Mouse (Mus musculus) embryonic facial prominence, embryonic 14.5 days (tissue): ENCODE measurements around the gene Rnf4. TPM values are rescaled to one million over a fixed set of nuclear protein-coding genes. Genes with fewer than 3 reads are reported as not detected.

Experiments
- ATAC-seq: fragments of 200-750 bp; cut with Nextera tagmentation; 2 replicates; pipeline ENCODE4 v1.8.0; 2017; ENCODE audit warnings: low read depth, moderate number of reproducible peaks, moderate TSS enrichment
- DNase-seq: peaks from one replicate; pipeline ENCODE4 v3.0.0-alpha.2; 2015; ENCODE audit warnings: low spot score
- H3K27ac ChIP-seq: fragments of 300-500 bp; sonication (generic); replicated peaks from 2 replicates; pipeline ENCODE4 v1.5.1; 2014; ENCODE audit warnings: low read depth, mild to moderate bottlenecking, low read length, moderate library complexity
- H3K27me3 ChIP-seq: fragments of 300-500 bp; sonication (generic); replicated peaks from 2 replicates; pipeline ENCODE4 v1.6.1; 2014; ENCODE audit warnings: low read length; ENCODE audit not compliant: control insufficient read depth, insufficient read depth
- H3K36me3 ChIP-seq: fragments of 300-500 bp; sonication (generic); 2 replicates; pipeline ENCODE4 v1.6.1; 2014; ENCODE audit warnings: low read length, mixed read lengths; ENCODE audit not compliant: control insufficient read depth, insufficient read depth
- H3K4me1 ChIP-seq: fragments of 300-500 bp; sonication (generic); 2 replicates; pipeline ENCODE4 v1.6.1; 2014; ENCODE audit warnings: antibody characterized with exemption, low read length; ENCODE audit not compliant: control insufficient read depth, insufficient read depth
- H3K4me2 ChIP-seq: fragments of 300-500 bp; sonication (generic); 2 replicates; pipeline ENCODE4 v1.6.1; 2014; ENCODE audit warnings: low read depth, mild to moderate bottlenecking, low read length, moderate library complexity, mixed read lengths
- H3K4me3 ChIP-seq: fragments of 300-500 bp; sonication (generic); 2 replicates; pipeline ENCODE4 v1.5.1; 2014; ENCODE audit warnings: low read depth, mild to moderate bottlenecking, low read length
- H3K9ac ChIP-seq: fragments of 300-500 bp; sonication (generic); 2 replicates; pipeline ENCODE4 v1.6.1; 2014; ENCODE audit warnings: low read depth, mild to moderate bottlenecking, low read length, moderate library complexity, mixed read lengths
- H3K9me3 ChIP-seq: fragments of 300-500 bp; sonication (generic); 2 replicates; pipeline ENCODE4 v1.6.1; 2016; ENCODE audit warnings: low read length; ENCODE audit not compliant: control insufficient read depth
- WGBS: fragments of 180-500 bp; shearing (Covaris S2); extraction: QIAGEN DNeasy Blood & Tissue Kit; methylation state at CpG from one replicate; pipeline ENCODE4 v1.1.7; 2014; 5-methylcytosine and 5-hydroxymethylcytosine counted together
- polyA plus RNA-seq: library from polyadenylated mRNA; unstranded; fragments of >200 nt; fragmentation: Nextera tagmentation; extraction: Ambion mirVana; gene quantifications from 2 replicates; pipeline ENCODE4 v1.2.1, GENCODE M21; 2014

Rnf4 gene
- polyA plus RNA-seq, 1 experiment from 2014 or later: 147 TPM

GRCm38 (mm10) chr5:34295141-34295540 is 40.9 kb upstream of the Rnf4 start:
- no peaks in the 10 kb centered on the region for H3K4me1 ChIP-seq
- H3K27ac ChIP-seq: no peak overlapping the region
- no peaks in the 10 kb centered on the region for H3K27me3 ChIP-seq
- no peak overlapping the region for H3K4me2 ChIP-seq
- ATAC-seq (no peak), DNase-seq (no peak)
- H3K36me3 ChIP-seq: no peaks in the 10 kb centered on the region
- H3K9ac ChIP-seq: no peak overlapping the region
- H3K9me3 ChIP-seq: no peaks in the 10 kb centered on the region
- no peak overlapping the region for H3K4me3 ChIP-seq
- no CpG with 5 or more reads among the region's 2 CpGs for WGBS

- Histone ChIP-seq H3K4me1 (no peaks in the 10 kb centered on the region), H3K9ac (no peak overlapping the region), H3K4me3 (no peak overlapping the region), H3K36me3 (no peaks in the 10 kb centered on the region), H3K9me3 (no peaks in the 10 kb centered on the region), H3K4me2 (no peak overlapping the region), H3K27ac (no peak overlapping the region), H3K27me3 (no peaks in the 10 kb centered on the region)
- no peak for ATAC-seq
- WGBS: 39% methylated on average over 4 of the region's 4 CpGs
- no peak for DNase-seq
Measured at GRCm38 (mm10) chr5:34298061-34298460, 38.0 kb upstream of the Rnf4 start.

- no peak for DNase-seq
- no peak overlapping the region for H3K27ac ChIP-seq
- H3K4me3 ChIP-seq: no peak overlapping the region
- no peaks in the 10 kb centered on the region for H3K27me3 ChIP-seq
- no peak overlapping the region for H3K9ac ChIP-seq
- no peak overlapping the region for H3K4me2 ChIP-seq
- no peaks in the 10 kb centered on the region for H3K4me1 ChIP-seq
- H3K36me3 ChIP-seq: no peaks in the 10 kb centered on the region
- no peaks in the 10 kb centered on the region for H3K9me3 ChIP-seq
- WGBS: 84% methylated on average over 10 of the region's 10 CpGs
- no peak for ATAC-seq
Measured at GRCm38 (mm10) chr5:34298937-34299535, 37.1 kb upstream of the Rnf4 start.

GRCm38 (mm10) chr5:34302377-34302776 is 33.7 kb upstream of the Rnf4 start:
- no peak for ATAC-seq
- no peaks in the 10 kb centered on the region for H3K9me3 ChIP-seq
- no peak overlapping the region for H3K27ac ChIP-seq
- H3K27me3 ChIP-seq: no peaks in the 10 kb centered on the region
- H3K4me1 ChIP-seq: no peaks in the 10 kb centered on the region
- peak; percentile 20 for DNase-seq
- no peaks in the 10 kb centered on the region for H3K36me3 ChIP-seq
- H3K4me2 ChIP-seq: no peak overlapping the region
- no peak overlapping the region for H3K4me3 ChIP-seq
- 78% methylated on average over 7 of the region's 7 CpGs for WGBS
- H3K9ac ChIP-seq: no peak overlapping the region

GRCm38 (mm10) chr5:34309016-34309415 is 27.1 kb upstream of the Rnf4 start:
- no peaks in the 10 kb centered on the region for H3K9me3 ChIP-seq
- no peak overlapping the region for H3K27ac ChIP-seq
- no peaks in the 10 kb centered on the region for H3K36me3 ChIP-seq
- WGBS: 73% methylated on average over 3 of the region's 3 CpGs
- no peaks in the 10 kb centered on the region for H3K4me1 ChIP-seq
- H3K4me3 ChIP-seq: no peak overlapping the region
- ATAC-seq: no peak
- no peak overlapping the region for H3K4me2 ChIP-seq
- no peaks in the 10 kb centered on the region for H3K27me3 ChIP-seq
- DNase-seq: no peak
- H3K9ac ChIP-seq: no peak overlapping the region

- H3K27me3 ChIP-seq: no peaks in the 10 kb centered on the region
- no peak overlapping the region for H3K27ac ChIP-seq
- no peak overlapping the region for H3K9ac ChIP-seq
- no peak overlapping the region for H3K4me2 ChIP-seq
- no peaks in the 10 kb centered on the region for H3K36me3 ChIP-seq
- 75% methylated on average over 2 of the region's 2 CpGs for WGBS
- no peak for ATAC-seq
- no peaks in the 10 kb centered on the region for H3K9me3 ChIP-seq
- no peaks in the 10 kb centered on the region for H3K4me1 ChIP-seq
- H3K4me3 ChIP-seq: no peak overlapping the region
- no peak for DNase-seq
Measured at GRCm38 (mm10) chr5:34319491-34320034, 16.5 kb upstream of the Rnf4 start.

- Histone ChIP-seq H3K36me3 (no peaks in the 10 kb centered on the region), H3K9me3 (no peaks in the 10 kb centered on the region), H3K27me3 (no peaks in the 10 kb centered on the region), H3K4me1 (peaks cover 2% of the 10 kb centered on the region), H3K27ac (no peak overlapping the region), H3K4me3 (no peak overlapping the region), H3K9ac (no peak overlapping the region), H3K4me2 (no peak overlapping the region)
- DNase-seq (no peak), ATAC-seq (no peak)
- WGBS: 85% methylated on average over 4 of the region's 4 CpGs
Measured at GRCm38 (mm10) chr5:34321236-34321635, 14.9 kb upstream of the Rnf4 start.

GRCm38 (mm10) chr5:34325286-34325685 is 10.8 kb upstream of the Rnf4 start:
- Histone ChIP-seq H3K9me3 (peaks cover 2% of the 10 kb centered on the region; the same call in 1 of the 2 replicates), H3K27ac (no peak overlapping the region), H3K36me3 (no peaks in the 10 kb centered on the region), H3K4me1 (peaks cover 9% of the 10 kb centered on the region), H3K9ac (no peak overlapping the region), H3K4me2 (no peak overlapping the region), H3K27me3 (no peaks in the 10 kb centered on the region), H3K4me3 (no peak overlapping the region)
- ATAC-seq: no peak
- DNase-seq: no peak

GRCm38 (mm10) chr5:34326249-34326691 is 9.8 kb upstream of the Rnf4 start:
- ATAC-seq (0 out of 2 replicates have a peak, but pooled peaks have one; percentile 42), DNase-seq (peak; percentile 76)
- Histone ChIP-seq H3K27me3 (no peaks in the 10 kb centered on the region), H3K4me3 (no peak overlapping the region), H3K9ac (no peak overlapping the region), H3K4me1 (peaks cover 9% of the 10 kb centered on the region), H3K4me2 (peak overlapping the region; percentile 52), H3K36me3 (no peaks in the 10 kb centered on the region), H3K9me3 (peaks cover 3% of the 10 kb centered on the region; the same call in 1 of the 2 replicates), H3K27ac (peak overlapping the region; percentile 28; the same call in 1 of the 2 replicates)
- WGBS: 26% methylated on average over 4 of the region's 4 CpGs
